Comparison of ENCODE assay signal across 13 mouse cellular contexts in the genomic region with DNA sequence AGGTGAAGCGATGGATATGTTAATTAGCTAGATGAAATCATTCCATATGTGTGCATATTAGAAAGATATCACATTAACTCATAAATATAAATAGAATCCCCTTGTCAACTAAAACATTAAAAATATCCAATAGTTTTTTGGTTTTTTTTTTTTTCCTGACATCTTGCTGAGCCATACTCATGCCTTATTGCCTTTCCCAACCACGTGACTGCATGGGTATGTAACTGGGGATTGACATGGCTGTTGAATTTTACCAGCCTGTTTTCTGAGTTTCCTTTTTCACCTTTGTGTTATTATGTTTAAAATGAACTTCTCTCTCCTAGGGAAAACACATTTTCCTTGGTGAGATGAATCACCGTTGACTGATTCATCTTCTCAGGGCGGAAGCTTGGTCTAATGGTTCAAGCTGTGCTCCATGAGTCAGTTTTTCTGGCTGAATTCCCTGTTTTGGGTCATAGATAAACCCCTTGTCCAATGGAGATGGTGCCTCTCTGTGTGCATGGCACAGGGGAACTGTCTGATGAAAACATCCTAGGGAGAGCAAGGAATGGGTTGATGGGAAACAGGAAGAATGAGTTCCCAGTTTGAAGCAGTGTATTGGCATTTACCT.
A peak's percentile ranks its signal among the peaks of the same experiment; 100 is the strongest.
DNase-seq lines count a peak whose midpoint lies in the region; TF ChIP-seq lines count a peak whose summit lies in the region.
"Had no signal": no experiment of that assay in that cellular context is flagged by ENCODE, and none has a peak within 500 bp of the region (broad histone marks: within the 10 kb centered on the region; RNA-seq: fewer than 3 reads in every experiment).

No protein-coding gene starts in this region.

- TF ChIP-seq POLR2A in brain, embryonic 14.5 days (IDR thresholded peaks at IDR 0.05; ENCODE audit: borderline replicate concordance, extremely low read depth, insufficient read depth, insufficient read length, poor library complexity, severe bottlenecking): no peak

- peak; percentile 72 for DNase-seq in 3134 (ENCODE audit: extremely low read depth, insufficient read length, low spot score)
- peak; percentile 3 for DNase-seq in 416B (ENCODE audit: low read depth)
- DNase-seq in adrenal gland, adult 2 months: peak; percentile 74
- DNase-seq in brain, embryonic 14.5 days (ENCODE audit: low read depth): peak; percentile 5
- no peak for DNase-seq in c-Kit-positive CD71-positive TER-119-positive erythroid progenitor cells, embryonic 14.5 days (ENCODE audit: low spot score)
- DNase-seq in thymus, postnatal 14 days: no peak
- DNase-seq in right cerebral cortex, postnatal 14 days: no peak
- DNase-seq: gastrocnemius, adult 2 months; heart, postnatal 14 days; layer of hippocampus, postnatal 36 days; retina, postnatal 1 day; right cerebral cortex, postnatal 4 days; thymus, postnatal 4 days had no signal

- no peak for TF ChIP-seq CTCF in brain, embryonic 14.5 days (IDR thresholded peaks at IDR 0.05; ENCODE audit: borderline replicate concordance, extremely low read depth, insufficient read depth, insufficient read length)

Comparison
In these comparisons a context has a peak if more than half of its experiments do, and no peak if none do; other contexts are left out.
1. DNase-seq: peak in 3134 (single experiment), 416B (single experiment), adrenal gland, adult 2 months (single experiment) and brain, embryonic 14.5 days (single experiment); none in c-Kit-positive CD71-positive TER-119-positive erythroid progenitor cells, embryonic 14.5 days (single experiment), thymus, postnatal 14 days (single experiment) and right cerebral cortex, postnatal 14 days (single experiment).